Mouse (Mus musculus): Measurements from ENCODE around the gene Cnnm2. TPM values are rescaled to one million over a fixed set of nuclear protein-coding genes. Genes with fewer than 3 reads are reported as not detected.
"Not testable (repeated sequence)": the region's sequence is repeated elsewhere in the genome, so short reads cannot be mapped to it uniquely, and the experiment has no call there.

Gene Cnnm2
- polyA plus RNA-seq, 1 experiment, result 5.5 TPM

GRCm38 (mm10) chr19:46727945-46728540 lies 33.4 kb upstream of the Cnnm2 start:
- peaks cover 3% of the 10 kb centered on the region; the same call in 1 of the 2 replicates for H3K36me3 ChIP-seq (ENCODE audit: control insufficient read depth, insufficient read depth, low read length)
- H3K27ac ChIP-seq (ENCODE audit: insufficient read depth, low read length), result no peak overlapping the region
- H3K4me3 ChIP-seq (ENCODE audit: extremely low read depth, insufficient read depth, insufficient read length), result no peak overlapping the region
- H3K4me1 ChIP-seq (ENCODE audit: control insufficient read depth, insufficient read depth, insufficient read length), result no peaks in the 10 kb centered on the region
- H3K27me3 ChIP-seq (ENCODE audit: control insufficient read depth, insufficient read depth, low read length), result no peaks in the 10 kb centered on the region
- TF ChIP-seq CTCF (IDR thresholded peaks at IDR 0.05; ENCODE audit: extremely low read depth, insufficient read depth, insufficient read length, insufficient replicate concordance) (no peak), POLR2A (IDR thresholded peaks at IDR 0.05; ENCODE audit: low read depth, low read length) (no peak)
- no peak for DNase-seq (ENCODE audit: low read depth in 1 of 2, low spot score in 2 of 2)
- 77% methylated on average over 11 of the region's 11 CpGs for WGBS

DNA sequence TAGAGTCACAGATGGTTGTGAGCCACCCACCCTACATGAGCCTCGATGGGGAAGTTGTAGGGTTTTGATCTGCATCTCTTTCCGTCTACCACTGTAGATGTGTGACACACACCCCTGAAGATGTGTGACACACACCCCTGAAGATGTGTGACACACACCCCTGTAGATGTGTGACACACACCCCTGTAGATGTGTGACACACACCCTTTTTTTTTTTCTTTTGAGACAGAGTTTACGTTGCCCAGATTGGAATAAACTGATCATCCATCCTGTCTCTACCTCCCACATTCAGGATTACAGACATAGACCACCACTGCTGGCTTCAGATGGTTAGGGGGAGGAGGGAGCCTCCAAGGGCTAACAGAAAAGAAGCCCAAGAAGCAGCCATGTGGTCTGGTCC lies 32.5 kb upstream of the Cnnm2 start:
- Histone ChIP-seq H3K4me3 (ENCODE audit: extremely low read depth, insufficient read depth, insufficient read length) (no peak overlapping the region), H3K4me1 (ENCODE audit: control insufficient read depth, insufficient read depth, insufficient read length) (no peaks in the 10 kb centered on the region), H3K27me3 (ENCODE audit: control insufficient read depth, insufficient read depth, low read length) (no peaks in the 10 kb centered on the region), H3K27ac (ENCODE audit: insufficient read depth, low read length) (0 out of 2 replicates have a peak overlapping the region, but pooled peaks have one; percentile 18), H3K36me3 (ENCODE audit: control insufficient read depth, insufficient read depth, low read length) (peaks cover 3% of the 10 kb centered on the region; the same call in 1 of the 2 replicates)
- TF ChIP-seq CTCF (IDR thresholded peaks at IDR 0.05; ENCODE audit: extremely low read depth, insufficient read depth, insufficient read length, insufficient replicate concordance) (no peak), POLR2A (IDR thresholded peaks at IDR 0.05; ENCODE audit: low read depth, low read length) (no peak)
- 73% methylated on average over 3 of the region's 3 CpGs for WGBS
- no peak for DNase-seq (ENCODE audit: low read depth in 1 of 2, low spot score in 2 of 2)

- no peaks in the 10 kb centered on the region for H3K36me3 ChIP-seq (ENCODE audit: control insufficient read depth, insufficient read depth, low read length)
- H3K27ac ChIP-seq (ENCODE audit: insufficient read depth, low read length), result no peak overlapping the region
- 94% methylated on average over 10 of the region's 10 CpGs for WGBS
- H3K27me3 ChIP-seq (ENCODE audit: control insufficient read depth, insufficient read depth, low read length), result no peaks in the 10 kb centered on the region
- no peaks in the 10 kb centered on the region for H3K4me1 ChIP-seq (ENCODE audit: control insufficient read depth, insufficient read depth, insufficient read length)
- TF ChIP-seq POLR2A (IDR thresholded peaks at IDR 0.05; ENCODE audit: low read depth, low read length) (no peak), CTCF (IDR thresholded peaks at IDR 0.05; ENCODE audit: extremely low read depth, insufficient read depth, insufficient read length, insufficient replicate concordance) (no peak)
- H3K4me3 ChIP-seq (ENCODE audit: extremely low read depth, insufficient read depth, insufficient read length), result no peak overlapping the region
- no peak for DNase-seq (ENCODE audit: low read depth in 1 of 2, low spot score in 2 of 2)
These were observed 30.0 kb upstream of the Cnnm2 start for GRCm38 (mm10) chr19:46731351-46731750.

DNA sequence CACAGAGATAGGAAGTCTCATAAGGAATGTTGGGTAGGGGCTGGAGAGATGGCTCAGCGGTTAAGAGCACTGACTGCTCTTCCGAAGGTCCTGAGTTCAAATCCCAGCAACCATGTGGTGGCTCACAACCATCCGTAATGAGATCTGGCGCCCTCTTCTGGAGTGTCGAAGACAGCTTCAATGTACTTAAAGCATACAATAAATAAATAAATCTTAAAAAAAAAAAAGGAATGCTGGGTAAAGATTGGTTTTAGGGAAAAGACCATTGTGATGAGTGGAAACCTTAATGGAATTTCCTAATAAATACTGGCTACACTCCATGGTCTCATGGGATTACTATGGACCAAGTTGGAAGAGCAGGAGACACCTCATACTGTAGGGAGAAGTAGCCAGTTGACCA lies 28.7 kb upstream of the Cnnm2 start:
- H3K36me3 ChIP-seq (ENCODE audit: control insufficient read depth, insufficient read depth, low read length); H3K4me1 ChIP-seq (ENCODE audit: control insufficient read depth, insufficient read depth, insufficient read length); H3K27me3 ChIP-seq (ENCODE audit: control insufficient read depth, insufficient read depth, low read length); H3K4me3 ChIP-seq (ENCODE audit: extremely low read depth, insufficient read depth, insufficient read length); DNase-seq (ENCODE audit: low read depth in 1 of 2, low spot score in 2 of 2); H3K27ac ChIP-seq (ENCODE audit: insufficient read depth, low read length): not testable (repeated sequence)
- 97% methylated on average over 5 of the region's 5 CpGs for WGBS

DNA sequence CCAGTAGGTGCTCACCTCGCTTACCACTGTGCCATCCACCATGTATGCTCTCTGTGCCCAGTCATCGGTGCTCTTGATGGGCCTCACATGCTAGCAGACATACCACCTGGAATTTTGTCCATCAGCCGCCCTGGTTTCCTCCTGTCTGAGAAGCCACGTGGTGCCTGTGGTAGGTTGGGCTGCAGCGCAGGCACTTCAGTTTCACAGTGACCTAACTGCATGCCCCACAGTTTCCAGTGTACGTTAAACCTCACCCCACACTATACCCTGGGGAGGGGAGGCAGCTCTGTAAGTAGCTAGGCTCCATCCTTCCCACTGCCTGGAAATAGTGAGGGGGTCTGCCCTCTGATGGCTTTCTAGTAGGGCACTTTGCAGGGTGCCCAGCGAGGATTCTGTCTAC lies 27.8 kb upstream of the Cnnm2 start:
- Histone ChIP-seq H3K4me3 (ENCODE audit: extremely low read depth, insufficient read depth, insufficient read length) (no peak overlapping the region), H3K27ac (ENCODE audit: insufficient read depth, low read length) (no peak overlapping the region), H3K36me3 (ENCODE audit: control insufficient read depth, insufficient read depth, low read length) (peaks cover under 1% of the 10 kb centered on the region; the same call in 1 of the 2 replicates), H3K27me3 (ENCODE audit: control insufficient read depth, insufficient read depth, low read length) (no peaks in the 10 kb centered on the region), H3K4me1 (ENCODE audit: control insufficient read depth, insufficient read depth, insufficient read length) (no peaks in the 10 kb centered on the region)
- no peak for DNase-seq (ENCODE audit: low read depth in 1 of 2, low spot score in 2 of 2)
- no peak for TF ChIP-seq POLR2A (IDR thresholded peaks at IDR 0.05; ENCODE audit: low read depth, low read length)
- WGBS, result 90% methylated on average over 7 of the region's 7 CpGs

GRCm38 (mm10) chr19:46735241-46735640 lies 26.2 kb upstream of the Cnnm2 start:
- no peak overlapping the region for H3K4me3 ChIP-seq (ENCODE audit: extremely low read depth, insufficient read depth, insufficient read length)
- no peak overlapping the region for H3K27ac ChIP-seq (ENCODE audit: insufficient read depth, low read length)
- WGBS, result 72% methylated on average over 5 of the region's 5 CpGs
- no peak for TF ChIP-seq POLR2A (IDR thresholded peaks at IDR 0.05; ENCODE audit: low read depth, low read length)
- peaks cover 2% of the 10 kb centered on the region; the same call in 1 of the 2 replicates for H3K36me3 ChIP-seq (ENCODE audit: control insufficient read depth, insufficient read depth, low read length)
- no peak for DNase-seq (ENCODE audit: low read depth in 1 of 2, low spot score in 2 of 2)
- no peaks in the 10 kb centered on the region for H3K27me3 ChIP-seq (ENCODE audit: control insufficient read depth, insufficient read depth, low read length)
- no peaks in the 10 kb centered on the region for H3K4me1 ChIP-seq (ENCODE audit: control insufficient read depth, insufficient read depth, insufficient read length)

GRCm38 (mm10) chr19:46737106-46737505 lies 24.3 kb upstream of the Cnnm2 start:
- no peaks in the 10 kb centered on the region for H3K4me1 ChIP-seq (ENCODE audit: control insufficient read depth, insufficient read depth, insufficient read length)
- H3K36me3 ChIP-seq (ENCODE audit: control insufficient read depth, insufficient read depth, low read length), result peaks cover 3% of the 10 kb centered on the region; the same call in 1 of the 2 replicates
- H3K27ac ChIP-seq (ENCODE audit: insufficient read depth, low read length), result no peak overlapping the region
- H3K4me3 ChIP-seq (ENCODE audit: extremely low read depth, insufficient read depth, insufficient read length), result no peak overlapping the region
- no peaks in the 10 kb centered on the region for H3K27me3 ChIP-seq (ENCODE audit: control insufficient read depth, insufficient read depth, low read length)
- DNase-seq (ENCODE audit: low read depth in 1 of 2, low spot score in 2 of 2), result no peak
- WGBS, result 53% methylated on average over 7 of the region's 7 CpGs
- TF ChIP-seq POLR2A (IDR thresholded peaks at IDR 0.05; ENCODE audit: low read depth, low read length) (no peak), CTCF (IDR thresholded peaks at IDR 0.05; ENCODE audit: extremely low read depth, insufficient read depth, insufficient read length, insufficient replicate concordance) (no peak)

All from spleen, adult 2 months (tissue).